Mouse (Mus musculus): ENCODE data around the gene Olfr67. TPM values are rescaled to one million over a fixed set of nuclear protein-coding genes. Genes with fewer than 3 reads are reported as not detected.
"Not testable (repeated sequence)": the region's sequence is repeated elsewhere in the genome, so short reads cannot be mapped to it uniquely, and the experiment has no call there.

Gene Olfr67
- polyA plus RNA-seq, 1 experiment: not detected

DNA sequence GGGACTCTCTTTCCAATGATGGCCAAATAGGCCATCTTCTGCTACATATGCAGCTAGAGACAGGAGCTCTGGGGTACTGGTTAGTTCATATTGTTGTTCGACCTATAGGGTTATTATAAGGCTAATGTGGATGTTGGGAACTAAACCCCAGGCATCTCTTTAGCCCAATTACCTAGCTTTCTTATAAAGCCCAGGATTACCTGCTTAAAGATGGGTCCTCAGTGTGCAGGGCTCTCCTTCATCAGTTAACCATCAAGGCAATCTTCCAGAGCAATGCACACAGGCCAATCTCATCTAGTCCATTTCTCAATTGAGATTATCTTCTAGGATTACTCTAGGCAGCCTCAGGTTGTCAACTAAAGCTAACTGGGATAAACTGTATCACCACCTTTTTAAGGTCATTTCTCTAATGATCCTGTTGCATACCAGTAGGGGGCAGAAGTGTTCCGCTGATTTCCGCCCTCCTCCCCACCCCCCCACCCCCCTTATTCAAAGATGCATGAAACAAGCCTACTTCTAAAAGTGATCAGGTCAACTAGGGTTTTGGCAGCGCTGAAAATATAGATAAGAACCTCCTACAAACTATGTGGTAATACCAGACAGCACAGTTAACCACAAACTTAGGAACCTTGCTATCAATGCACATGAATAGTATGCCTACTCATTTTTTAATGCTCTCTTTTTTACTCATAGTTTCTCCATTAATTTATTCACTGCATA, 1.2 kb upstream of the Olfr67 start:
- H3K4me1 ChIP-seq (ENCODE audit: control insufficient read depth, insufficient read depth, low read length): no peaks in the 10 kb centered on the region
- TF ChIP-seq POLR2A (IDR thresholded peaks at IDR 0.05; ENCODE audit: insufficient read depth, low read length): no peak
- peak; percentile 15 for TF ChIP-seq CTCF (IDR thresholded peaks at IDR 0.05; ENCODE audit: low read depth, low read length)
- H3K27me3 ChIP-seq (ENCODE audit: control insufficient read depth, insufficient read depth, low read length, poor library complexity, severe bottlenecking): no peaks in the 10 kb centered on the region
- no peak overlapping the region for H3K27ac ChIP-seq (ENCODE audit: insufficient read depth, low read length)
- no peaks in the 10 kb centered on the region for H3K36me3 ChIP-seq (ENCODE audit: control insufficient read depth, insufficient read depth, low read length, poor library complexity, severe bottlenecking)
- no peaks in the 10 kb centered on the region for H3K9me3 ChIP-seq (replicated peaks; ENCODE audit: control insufficient read depth, insufficient read depth, low read length, poor library complexity, severe bottlenecking)
- no peak overlapping the region for H3K9ac ChIP-seq (ENCODE audit: low read depth, poor library complexity, severe bottlenecking)
- no peak overlapping the region for H3K4me3 ChIP-seq (ENCODE audit: low read depth, low read length)

DNA sequence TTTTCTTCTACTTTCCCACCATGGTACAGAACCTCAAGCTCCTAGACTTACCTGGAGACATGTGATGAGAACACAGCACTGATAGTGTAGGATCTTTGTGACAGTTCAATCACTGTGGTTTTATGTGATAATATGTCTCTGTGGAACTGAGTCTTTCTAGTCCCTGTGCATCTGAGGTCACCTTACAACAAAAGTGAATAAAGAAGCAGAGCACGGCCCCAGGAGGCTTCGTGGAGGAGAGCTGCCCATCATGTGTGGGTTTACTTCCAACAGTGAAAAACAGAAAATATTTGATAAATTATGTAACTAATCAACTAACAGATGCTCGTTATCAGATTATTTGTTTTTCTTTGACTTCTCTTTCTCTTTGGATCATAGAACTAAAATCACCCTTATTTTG, 12.0 kb downstream of the Olfr67 start, which contains the start of gene Olfr68:
Gene Olfr68, minus strand, starts transcription at position 101 of the 400 bp plus-strand sequence.
- no peak for TF ChIP-seq POLR2A (IDR thresholded peaks at IDR 0.05; ENCODE audit: insufficient read depth, low read length)
- TF ChIP-seq EP300 (IDR thresholded peaks at IDR 0.05; ENCODE audit: insufficient read depth, low read depth, low read length): no peak
- no peak for TF ChIP-seq CTCF (IDR thresholded peaks at IDR 0.05; ENCODE audit: low read depth, low read length)
- Histone ChIP-seq H3K36me3 (ENCODE audit: control insufficient read depth, insufficient read depth, low read length, poor library complexity, severe bottlenecking) (no peaks in the 10 kb centered on the region), H3K4me3 (ENCODE audit: low read depth, low read length) (no peak within 1 kb of the TSS), H3K9ac (ENCODE audit: low read depth, poor library complexity, severe bottlenecking) (no peak within 1 kb of the TSS), H3K4me1 (ENCODE audit: control insufficient read depth, insufficient read depth, low read length) (no peaks in the 10 kb centered on the region), H3K27ac (ENCODE audit: insufficient read depth, low read length) (no peak within 1 kb of the TSS), H3K9me3 (replicated peaks; ENCODE audit: control insufficient read depth, insufficient read depth, low read length, poor library complexity, severe bottlenecking) (no peaks in the 10 kb centered on the region), H3K27me3 (ENCODE audit: control insufficient read depth, insufficient read depth, low read length, poor library complexity, severe bottlenecking) (no peaks in the 10 kb centered on the region)

DNA sequence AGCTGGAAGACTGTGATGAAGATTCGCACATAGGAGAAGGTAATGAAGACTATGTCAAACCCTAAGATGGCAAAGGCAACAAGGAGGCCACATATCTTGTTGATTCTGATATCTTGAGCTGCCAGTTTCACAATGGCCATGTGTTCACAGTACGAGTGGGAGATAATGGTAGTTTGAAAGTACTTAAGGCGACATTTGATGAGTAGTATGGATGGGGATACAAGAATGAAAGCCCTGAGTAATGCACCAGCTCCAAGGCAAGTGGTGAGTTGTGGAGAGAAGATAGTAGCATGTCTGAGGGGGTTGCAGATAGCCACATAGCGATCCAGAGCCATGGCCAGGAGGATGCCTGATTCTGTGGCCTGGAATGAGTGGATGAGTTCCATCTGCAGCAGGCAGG, 14.0 kb downstream of the Olfr67 start:
- not testable (repeated sequence) for H3K9me3 ChIP-seq (replicated peaks; ENCODE audit: control insufficient read depth, insufficient read depth, low read length, poor library complexity, severe bottlenecking); H3K36me3 ChIP-seq (ENCODE audit: control insufficient read depth, insufficient read depth, low read length, poor library complexity, severe bottlenecking); H3K27me3 ChIP-seq (ENCODE audit: control insufficient read depth, insufficient read depth, low read length, poor library complexity, severe bottlenecking); H3K4me1 ChIP-seq (ENCODE audit: control insufficient read depth, insufficient read depth, low read length); H3K27ac ChIP-seq (ENCODE audit: insufficient read depth, low read length); H3K4me3 ChIP-seq (ENCODE audit: low read depth, low read length); H3K9ac ChIP-seq (ENCODE audit: low read depth, poor library complexity, severe bottlenecking)

- no peaks in the 10 kb centered on the region for H3K27me3 ChIP-seq (ENCODE audit: control insufficient read depth, insufficient read depth, low read length, poor library complexity, severe bottlenecking)
- H3K4me1 ChIP-seq (ENCODE audit: control insufficient read depth, insufficient read depth, low read length): no peaks in the 10 kb centered on the region
- H3K4me3 ChIP-seq (ENCODE audit: low read depth, low read length): no peak within 1 kb of the TSS
- H3K27ac ChIP-seq (ENCODE audit: insufficient read depth, low read length): no peak within 1 kb of the TSS
- no peak for TF ChIP-seq EP300 (IDR thresholded peaks at IDR 0.05; ENCODE audit: insufficient read depth, low read depth, low read length)
- TF ChIP-seq POLR2A (IDR thresholded peaks at IDR 0.05; ENCODE audit: insufficient read depth, low read length): no peak
- TF ChIP-seq CTCF (IDR thresholded peaks at IDR 0.05; ENCODE audit: low read depth, low read length): no peak
- H3K9ac ChIP-seq (ENCODE audit: low read depth, poor library complexity, severe bottlenecking): no peak within 1 kb of the TSS
- no peaks in the 10 kb centered on the region for H3K36me3 ChIP-seq (ENCODE audit: control insufficient read depth, insufficient read depth, low read length, poor library complexity, severe bottlenecking)
- no peaks in the 10 kb centered on the region for H3K9me3 ChIP-seq (replicated peaks; ENCODE audit: control insufficient read depth, insufficient read depth, low read length, poor library complexity, severe bottlenecking)
Measured at GRCm38 (mm10) chr7:103771494-103771893, 20.1 kb downstream of the Olfr67 start, which contains the start of gene Olfr69. Gene Olfr69, minus strand, starts transcription at chr7:103771594.

DNA sequence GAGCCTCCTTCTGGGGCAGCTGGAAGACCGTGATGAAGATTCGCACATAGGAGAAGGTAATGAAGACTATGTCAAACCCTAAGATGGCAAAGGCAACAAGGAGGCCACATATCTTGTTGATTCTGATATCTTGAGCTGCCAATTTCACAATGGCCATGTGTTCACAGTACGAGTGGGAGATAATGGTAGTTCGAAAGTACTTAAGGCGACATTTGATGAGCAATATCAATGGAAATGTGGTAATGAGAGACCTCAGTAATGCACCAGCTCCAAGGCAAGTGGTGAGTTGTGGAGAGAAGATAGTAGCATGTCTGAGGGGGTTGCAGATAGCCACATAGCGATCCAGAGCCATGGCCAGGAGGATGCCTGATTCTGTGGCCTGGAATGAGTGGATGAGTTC, 23.9 kb downstream of the Olfr67 start:
- not testable (repeated sequence) for H3K36me3 ChIP-seq (ENCODE audit: control insufficient read depth, insufficient read depth, low read length, poor library complexity, severe bottlenecking); H3K9ac ChIP-seq (ENCODE audit: low read depth, poor library complexity, severe bottlenecking); H3K4me3 ChIP-seq (ENCODE audit: low read depth, low read length); H3K9me3 ChIP-seq (replicated peaks; ENCODE audit: control insufficient read depth, insufficient read depth, low read length, poor library complexity, severe bottlenecking); H3K27ac ChIP-seq (ENCODE audit: insufficient read depth, low read length); H3K27me3 ChIP-seq (ENCODE audit: control insufficient read depth, insufficient read depth, low read length, poor library complexity, severe bottlenecking); H3K4me1 ChIP-seq (ENCODE audit: control insufficient read depth, insufficient read depth, low read length)

DNA sequence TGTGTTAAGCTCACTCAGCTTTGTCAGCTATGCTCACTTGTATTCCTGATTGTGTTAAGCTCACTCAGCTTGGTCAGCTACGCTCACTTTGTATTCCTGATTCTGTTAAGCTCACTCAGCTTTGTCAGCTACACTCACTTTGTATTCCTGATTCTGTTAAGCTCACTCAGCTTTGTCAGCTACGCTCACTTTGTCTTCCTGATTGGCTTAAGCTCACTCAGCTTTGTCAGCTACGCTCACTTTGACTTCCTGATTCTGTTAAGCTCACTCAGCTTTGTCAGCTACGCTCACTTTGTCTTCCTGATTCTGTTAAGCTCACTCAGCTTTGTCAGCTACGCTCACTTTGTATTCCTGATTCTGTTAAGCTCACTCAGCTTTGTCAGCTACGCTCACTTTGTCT, 29.4 kb downstream of the Olfr67 start:
- not testable (repeated sequence) for H3K36me3 ChIP-seq (ENCODE audit: control insufficient read depth, insufficient read depth, low read length, poor library complexity, severe bottlenecking); H3K27ac ChIP-seq (ENCODE audit: insufficient read depth, low read length); H3K4me1 ChIP-seq (ENCODE audit: control insufficient read depth, insufficient read depth, low read length); H3K9ac ChIP-seq (ENCODE audit: low read depth, poor library complexity, severe bottlenecking); H3K9me3 ChIP-seq (replicated peaks; ENCODE audit: control insufficient read depth, insufficient read depth, low read length, poor library complexity, severe bottlenecking); H3K4me3 ChIP-seq (ENCODE audit: low read depth, low read length); H3K27me3 ChIP-seq (ENCODE audit: control insufficient read depth, insufficient read depth, low read length, poor library complexity, severe bottlenecking)
